Mouse (Mus musculus): ENCODE measurements at regions not wholly inside any gene's neighbourhood (a gene's known extent, or its start where the extent isn't known, plus 50 kb on each side); places are given as distances from the start of the nearest gene placed in this dataset.
"Not testable (repeated sequence)": the region's sequence is repeated elsewhere in the genome, so short reads cannot be mapped to it uniquely, and the experiment has no call there.

DNA sequence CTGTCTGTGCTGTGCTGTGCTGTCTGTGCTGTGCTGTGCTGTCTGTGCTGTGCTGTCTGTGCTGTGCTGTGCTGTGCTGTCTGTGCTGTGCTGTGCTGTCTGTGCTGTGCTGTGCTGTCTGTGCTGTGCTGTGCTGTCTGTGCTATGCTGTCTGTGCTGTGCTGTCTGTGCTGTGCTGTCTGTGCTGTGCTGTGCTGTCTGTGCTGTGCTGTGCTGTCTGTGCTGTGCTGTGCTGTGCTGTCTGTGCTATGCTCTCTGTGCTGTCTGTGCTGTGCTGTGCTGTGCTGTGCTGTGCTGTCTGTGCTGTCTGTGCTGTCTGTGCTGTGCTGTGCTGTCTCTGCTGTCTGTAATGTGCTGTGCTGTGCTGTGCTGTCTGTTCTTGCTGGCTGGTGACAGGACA, 198.5 kb downstream of the Tcp10c start:
- not testable (repeated sequence) for DNase-seq

DNA sequence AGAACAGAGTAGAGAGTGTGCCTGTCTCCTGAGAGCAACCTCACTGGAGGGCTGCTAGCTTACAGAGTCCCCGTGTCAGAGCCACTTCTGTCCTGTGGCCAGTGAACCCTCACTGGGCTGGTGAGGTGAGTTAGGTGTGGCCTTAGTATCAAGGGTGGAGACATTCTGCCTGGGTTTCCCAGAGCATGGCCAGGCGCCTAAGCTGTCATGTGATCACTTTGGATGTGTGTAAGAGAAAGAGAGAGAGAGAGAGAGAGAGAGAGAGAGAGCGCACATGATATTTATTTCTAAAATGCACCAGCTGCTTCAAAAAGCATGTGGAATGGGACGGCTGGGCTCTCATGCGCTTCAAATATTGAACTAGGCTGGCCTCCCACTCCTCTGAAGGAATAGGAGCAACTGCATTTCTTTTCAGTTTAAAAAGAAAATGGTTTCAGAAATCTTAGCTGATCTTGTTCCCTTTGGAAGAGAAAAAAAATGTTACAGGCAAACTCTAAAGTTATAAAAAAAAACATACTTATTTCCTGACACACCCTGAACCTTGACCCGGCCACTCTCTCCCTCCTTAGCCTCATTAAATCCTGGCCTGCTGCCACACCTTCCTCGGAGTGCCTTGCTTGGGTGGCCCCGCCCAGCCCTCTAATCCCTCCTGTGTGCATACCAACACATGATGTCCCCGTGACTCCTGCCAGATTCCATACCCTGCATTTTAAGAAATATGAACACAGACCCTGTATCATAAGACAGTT, 201.1 kb downstream of the Tcp10c start:
- peak; percentile 95 for DNase-seq

DNA sequence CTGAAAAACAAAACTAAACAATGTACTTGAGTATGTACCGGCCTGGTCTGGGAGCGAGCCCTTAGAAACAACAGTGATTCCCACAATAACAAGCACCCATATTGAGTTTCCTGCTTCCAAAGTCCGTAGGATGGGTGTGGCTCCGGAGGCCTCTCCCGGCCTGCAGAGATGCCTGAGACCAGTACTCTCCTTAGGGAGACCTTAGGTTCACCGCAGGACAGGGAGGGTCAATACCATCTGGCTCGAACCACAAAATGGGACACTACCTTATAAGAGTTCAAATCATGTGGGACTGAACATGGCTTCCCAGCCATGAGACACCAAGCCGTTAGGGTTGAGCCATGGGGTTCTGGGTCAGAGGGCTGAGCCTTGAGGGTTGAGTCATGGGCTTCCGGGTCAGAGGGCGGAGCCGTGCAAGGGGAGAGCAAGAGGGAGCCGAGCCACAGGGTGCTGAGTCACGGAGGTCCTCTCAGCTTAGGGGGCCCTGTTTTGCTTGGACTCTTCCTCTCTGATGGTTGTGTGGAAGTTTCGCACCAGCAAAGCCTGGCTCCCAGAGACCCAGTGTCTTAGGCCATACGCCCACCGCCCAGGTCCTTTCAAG, 201.8 kb downstream of the Tcp10c start:
- DNase-seq: not testable (repeated sequence)

DNA sequence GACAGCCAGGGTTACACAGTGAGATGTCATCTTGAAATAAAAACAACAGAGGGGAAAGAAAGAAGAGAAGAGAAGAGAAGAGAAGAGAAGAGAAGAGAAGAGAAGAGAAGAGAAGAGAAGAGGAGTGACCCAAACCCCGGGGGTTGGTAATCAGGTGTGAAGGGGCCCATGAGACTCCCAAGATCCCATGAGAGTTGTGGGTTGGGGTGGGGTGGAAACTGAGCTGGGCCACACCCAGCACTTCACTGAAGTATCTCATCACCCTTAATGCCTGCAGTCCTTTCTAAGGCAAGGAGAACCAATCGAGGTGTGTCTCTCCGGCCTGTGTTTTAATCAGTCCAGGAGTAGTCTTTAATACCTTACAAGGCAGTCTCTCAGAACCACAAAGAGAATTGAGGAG, 201.5 kb upstream of the Afdn start:
- DNase-seq: no peak

DNA sequence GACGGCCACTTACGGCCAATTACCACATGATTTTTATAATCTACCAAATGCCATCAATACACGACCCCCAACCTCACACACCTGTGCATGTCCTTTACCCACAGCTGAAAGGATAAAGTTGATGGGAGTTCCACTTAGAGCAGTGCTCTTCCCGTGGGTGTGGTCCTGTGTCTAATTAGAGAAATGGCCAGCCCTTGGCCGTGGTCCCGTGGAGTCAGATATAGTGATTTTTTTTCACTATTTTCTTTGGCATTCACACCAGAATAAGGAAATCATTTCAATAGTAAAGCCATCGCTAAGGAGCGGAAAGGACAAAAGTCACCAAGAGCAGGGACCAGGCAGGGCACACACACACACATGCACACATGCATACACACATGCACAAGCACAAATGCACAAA, 199.0 kb upstream of the Afdn start:
- no peak for DNase-seq

DNA sequence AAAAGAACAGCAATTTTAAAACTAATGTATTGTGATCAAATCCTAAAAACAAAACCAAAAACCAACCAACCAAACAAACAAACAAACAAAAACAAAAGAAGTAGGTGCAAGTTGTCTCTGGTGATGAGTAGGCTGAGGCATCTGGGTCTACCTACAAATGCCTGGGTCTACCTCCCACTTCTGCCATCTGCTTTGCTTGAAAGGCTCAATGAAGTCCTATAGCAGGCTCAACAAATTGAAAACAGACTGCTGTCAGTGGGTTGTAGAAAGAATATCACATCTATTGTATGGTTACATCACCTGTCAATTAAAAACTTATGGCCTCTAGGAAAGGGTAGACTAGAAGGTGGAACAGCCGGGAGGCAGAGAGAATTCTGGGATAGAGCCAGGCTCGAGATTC, 197.4 kb upstream of the Afdn start:
- no peak for DNase-seq

DNA sequence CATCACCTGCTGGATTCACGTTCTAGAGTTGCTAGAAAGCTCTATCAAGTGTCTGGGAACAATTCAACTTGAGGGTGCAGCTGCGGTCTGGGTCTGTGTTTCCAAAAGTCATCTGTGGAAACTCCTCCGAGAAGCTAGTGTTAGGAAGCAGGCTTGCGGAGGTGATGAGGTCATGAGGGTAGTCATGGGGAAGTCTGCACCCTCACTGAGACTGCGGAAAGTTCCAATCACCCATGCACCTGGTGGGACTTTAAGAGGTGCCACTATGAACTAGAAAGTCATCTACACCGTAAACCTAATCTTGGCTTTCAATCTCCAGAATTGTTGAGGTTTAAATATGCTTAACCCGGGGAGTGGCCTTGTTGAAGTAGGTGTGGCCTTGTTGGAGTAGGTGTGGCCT, 195.5 kb upstream of the Afdn start:
- no peak for DNase-seq

DNA sequence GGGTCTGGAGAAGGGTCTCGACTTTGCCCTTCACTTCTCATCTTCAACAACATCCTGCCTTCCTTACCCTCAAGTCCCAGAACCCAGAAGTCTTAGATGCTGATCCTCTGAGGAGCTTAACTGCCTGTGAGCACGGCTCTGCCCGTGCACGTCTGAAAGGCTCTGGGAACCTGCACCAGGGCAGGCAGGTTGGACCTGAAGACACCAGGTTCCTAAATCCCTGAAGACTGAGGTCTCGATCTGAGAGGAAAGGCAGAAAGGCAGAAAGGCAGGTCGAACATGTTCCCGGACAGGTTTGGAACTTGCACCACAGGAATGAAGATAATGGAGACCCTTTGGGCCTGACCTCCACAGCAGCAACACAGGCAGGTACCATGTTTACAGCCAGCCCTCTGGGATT, 193.7 kb upstream of the Afdn start:
- no peak for DNase-seq

DNA sequence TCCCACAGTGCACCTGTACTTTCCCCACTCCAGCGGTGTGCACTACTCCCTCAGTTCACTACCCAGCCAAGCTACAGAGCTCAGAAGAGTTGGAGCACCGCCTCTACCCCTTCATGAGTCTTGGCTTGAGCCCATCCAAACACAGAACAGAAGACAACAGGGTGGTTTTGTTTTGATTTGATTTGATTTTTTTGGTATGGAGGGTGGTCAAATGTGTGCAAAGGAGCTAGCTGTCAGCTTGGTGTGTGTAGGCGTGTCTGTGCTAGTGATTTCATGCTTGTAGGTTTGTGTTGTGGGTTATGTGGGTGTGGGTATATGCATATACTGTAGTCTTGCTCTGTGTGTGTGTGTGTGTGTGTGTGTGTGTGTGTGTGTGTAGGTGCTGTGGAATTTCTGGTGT, 193.2 kb upstream of the Afdn start:
- DNase-seq: no peak

DNA sequence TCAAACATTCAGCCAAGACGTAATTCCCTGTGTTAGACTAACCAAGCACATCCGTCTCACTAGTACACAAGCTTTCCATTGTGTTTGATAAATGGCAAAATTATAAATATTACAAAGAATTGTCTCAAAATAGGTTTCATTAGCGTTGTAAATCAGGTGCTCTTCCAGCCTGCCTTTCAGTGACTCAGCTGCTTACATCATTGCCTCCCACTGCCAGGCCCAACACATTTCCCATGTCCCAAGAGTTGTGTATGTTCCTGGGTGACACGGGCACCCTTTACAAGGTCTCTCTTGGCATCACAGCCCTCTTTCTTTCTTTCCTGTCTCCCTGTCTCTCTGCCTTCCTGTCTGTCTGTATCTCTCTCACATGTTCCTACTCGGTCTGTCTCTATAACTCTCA, 189.5 kb upstream of the Afdn start:
- DNase-seq: no peak

DNA sequence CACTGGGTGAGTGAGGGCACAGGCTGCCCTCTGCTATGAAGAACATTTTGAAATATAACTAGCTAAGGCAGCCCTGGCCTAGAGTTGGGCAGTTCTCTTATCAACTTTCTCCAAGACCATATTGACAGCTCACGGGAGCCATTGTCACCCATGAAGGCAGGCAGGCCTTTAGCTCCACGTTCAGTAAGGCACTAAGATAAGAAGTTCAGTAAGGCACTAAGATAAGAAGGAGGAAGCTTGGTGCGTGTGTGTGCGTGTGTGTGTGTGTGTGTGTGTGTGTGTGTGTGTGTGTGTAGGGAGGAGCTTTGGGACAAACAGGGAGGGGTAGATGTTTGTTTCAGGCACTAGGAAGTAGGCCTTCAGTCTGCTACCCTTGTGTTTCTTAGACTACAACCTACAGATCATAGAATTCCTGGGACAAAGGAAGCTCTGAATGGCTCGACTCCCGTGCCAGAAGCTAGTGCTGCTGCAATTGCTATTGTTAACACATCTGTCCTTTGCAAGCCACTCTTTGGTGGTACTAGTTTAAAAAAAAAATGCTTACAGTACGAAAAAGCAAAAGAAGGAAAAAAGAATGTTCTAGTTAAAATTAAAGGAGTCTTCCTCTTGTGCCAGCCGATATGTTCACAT, 188.0 kb upstream of the Afdn start:
- no peak for DNase-seq

DNA sequence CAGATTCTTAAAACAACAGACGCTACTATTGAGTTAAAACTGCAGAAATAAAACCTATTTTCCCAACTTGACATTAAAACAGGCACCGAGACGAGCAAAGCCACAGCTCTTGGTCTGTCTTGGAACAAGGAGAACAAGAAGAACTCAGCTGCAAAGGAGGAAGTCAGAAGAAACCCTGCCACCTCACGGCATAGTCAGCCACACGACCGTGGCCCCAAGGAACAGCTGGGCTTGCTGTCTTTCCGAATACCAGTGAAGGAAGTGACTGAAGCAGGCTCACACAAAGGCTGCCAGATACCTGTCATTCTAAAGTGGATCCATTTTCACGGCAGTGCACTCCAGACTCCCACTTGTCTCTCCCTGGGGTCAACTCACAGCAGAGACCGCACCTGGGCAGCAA, 187.3 kb upstream of the Afdn start:
- no peak for DNase-seq

DNA sequence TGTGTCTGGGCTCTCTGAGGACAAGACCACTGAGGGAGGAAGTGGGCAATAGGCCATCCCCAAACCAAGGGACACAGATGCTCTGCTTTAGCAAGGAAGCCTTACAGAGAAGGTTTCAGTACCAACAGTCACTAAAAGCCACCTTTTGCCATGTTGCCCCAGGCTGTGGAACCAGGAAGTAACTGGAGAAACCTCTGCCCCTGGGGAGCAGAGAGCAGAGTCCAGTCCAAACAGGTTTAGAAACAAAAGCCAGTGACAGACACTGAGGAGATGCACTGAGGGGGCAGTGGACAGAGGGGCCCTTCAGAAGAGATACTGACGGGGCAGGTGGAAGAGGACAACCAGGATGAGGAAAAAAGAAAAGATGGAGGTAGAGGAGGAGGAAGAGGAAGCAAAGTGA, 186.2 kb upstream of the Afdn start:
- no peak for DNase-seq

DNA sequence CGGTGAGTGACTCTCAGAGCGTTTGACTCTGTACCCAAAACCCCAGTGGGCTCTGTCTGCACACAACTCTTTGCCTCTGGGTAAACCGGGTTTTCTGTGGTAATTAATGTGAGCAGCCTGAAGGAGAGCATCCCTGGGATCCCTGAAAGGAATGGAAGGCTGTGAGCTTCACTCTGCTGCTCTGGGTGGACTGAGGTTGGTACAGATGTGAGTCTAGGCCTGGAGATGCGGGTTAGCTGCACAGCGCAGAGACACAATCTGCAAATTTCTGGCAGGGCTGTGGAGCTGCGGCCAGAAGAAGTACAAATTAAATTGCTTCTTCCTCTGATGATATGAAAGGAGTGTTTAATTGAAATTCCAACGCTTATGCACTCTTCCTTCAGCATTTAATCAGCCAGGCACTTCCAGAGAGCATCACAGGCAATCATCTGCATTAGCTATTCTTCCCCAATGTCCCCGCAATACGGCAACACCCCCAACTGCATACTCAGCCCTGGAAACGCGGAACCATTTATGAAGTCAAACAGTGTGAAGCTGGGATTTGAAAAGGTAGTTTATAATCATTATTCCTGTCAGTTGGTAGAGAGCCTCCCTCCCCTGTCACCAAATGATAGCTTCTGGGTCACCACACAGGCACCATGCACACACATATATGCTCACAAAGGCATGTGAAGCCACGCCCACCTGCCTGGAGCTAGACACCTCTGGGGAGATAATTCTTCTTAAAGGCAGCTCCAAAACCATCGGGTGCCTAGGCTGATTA, 185.5 kb upstream of the Afdn start:
- DNase-seq: no peak

DNA sequence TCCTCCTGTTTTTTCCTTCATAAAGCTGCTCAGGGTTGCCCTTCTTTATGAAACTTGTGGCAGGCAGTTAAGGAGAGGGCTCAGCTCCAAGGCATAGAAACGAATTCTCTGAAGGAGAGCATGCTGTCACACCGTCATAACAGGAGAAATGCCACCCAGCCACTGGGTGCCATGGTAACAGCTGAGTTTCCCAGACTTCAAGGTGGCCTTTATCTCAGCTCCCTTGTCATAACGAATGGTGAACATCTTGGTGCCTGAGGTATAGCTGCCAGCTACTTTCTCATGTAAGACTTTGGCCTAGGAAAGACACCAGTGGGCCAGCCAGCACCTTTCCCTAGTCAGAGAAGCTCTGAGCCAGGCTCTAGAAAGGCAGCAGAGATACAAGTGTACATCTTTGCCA, 182.5 kb upstream of the Afdn start:
- DNase-seq: no peak

DNA sequence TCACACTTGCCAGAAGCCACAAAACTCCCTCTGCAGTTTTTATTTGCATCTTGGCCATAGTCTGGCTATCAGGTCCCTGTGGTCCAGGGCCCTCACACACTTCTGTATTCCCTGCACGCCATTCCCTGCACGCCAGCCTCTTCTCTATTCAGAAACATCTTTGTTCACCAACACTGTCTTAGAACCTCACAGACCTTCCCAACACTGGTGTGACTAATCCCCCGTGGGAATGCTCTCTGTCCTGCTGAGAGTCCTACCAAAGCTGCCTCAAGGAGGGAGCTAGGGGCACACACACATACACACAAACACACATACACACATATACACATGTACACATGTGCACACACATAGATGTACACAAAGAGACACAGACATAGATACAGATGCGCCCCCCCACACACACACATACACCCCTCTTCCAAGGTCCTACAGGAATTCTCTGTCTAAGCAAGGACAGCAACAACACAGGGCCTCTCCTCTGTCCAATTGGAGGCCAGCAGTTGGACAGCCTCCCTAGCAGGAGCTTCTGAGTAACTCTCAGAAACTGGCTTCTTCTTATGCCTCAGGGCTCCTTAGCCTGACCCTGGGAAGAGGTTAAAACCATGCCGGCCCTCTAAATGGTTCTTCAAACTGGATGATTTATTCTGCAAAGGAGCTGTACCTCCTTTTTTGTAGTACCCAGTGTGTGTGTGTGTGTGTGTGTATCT, 179.0 kb upstream of the Afdn start:
- no peak for DNase-seq

DNA sequence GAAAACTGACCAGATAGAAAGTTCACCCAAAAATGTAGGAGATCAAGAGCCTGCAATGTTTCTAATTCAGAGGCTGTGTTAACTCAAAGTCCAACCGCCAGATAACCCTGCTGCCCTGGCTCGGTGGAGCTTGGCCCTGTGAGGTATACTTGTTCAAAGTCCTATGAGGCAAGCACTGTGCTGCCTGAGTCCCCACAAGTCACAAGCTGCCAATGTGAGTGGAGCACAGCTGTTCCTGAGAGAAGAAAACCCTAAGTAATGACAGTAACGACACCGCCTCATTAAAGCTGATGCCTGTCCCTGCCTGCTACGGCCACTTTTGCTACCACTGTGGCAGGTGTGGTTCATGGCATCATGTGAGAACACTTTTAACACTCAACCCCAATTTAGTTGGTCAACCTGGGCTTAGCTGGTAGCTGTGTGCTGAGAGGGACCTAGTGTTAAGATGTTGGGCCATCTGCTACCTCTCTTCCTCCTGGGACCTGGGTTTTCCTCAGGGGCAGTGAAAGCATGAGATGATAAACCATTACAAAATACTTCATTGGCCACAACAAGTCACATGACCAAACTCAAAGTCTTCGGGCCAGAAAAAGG, 178.2 kb upstream of the Afdn start:
- no peak for DNase-seq

DNA sequence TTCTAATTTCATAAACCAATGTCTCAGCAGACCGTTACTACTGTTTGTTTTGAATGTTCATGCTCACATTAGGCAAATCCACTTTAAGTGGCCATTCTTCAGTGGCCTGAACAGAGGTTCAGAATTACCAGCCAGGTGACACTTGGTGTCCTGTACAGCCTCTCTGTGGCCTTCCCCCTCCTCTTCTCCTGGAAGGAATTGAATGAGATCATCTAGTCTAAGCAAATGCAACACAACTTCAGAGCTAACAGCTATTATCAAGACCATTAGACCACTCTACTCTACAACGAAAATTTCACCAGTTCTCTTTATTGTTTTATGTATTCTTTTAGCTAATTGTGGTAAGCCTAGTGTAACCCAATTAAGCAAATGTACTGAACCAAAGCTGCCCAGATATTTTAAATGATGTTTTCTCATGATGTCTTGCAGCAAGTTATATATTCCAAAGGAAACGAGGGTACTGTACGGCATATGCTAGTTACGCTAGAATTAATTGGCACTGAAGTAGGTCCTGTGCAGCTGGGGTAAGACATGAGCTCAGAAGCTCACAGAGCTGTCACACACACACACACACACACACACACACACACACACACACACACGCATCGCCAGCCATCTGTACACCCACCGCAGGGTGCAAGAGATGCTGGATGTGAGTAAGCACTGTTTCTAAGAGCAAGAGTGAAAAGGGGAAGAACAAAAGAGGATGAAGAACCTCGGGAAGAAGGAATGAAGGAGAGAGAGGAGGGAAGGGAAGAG, 176.7 kb upstream of the Afdn start:
- no peak for DNase-seq

DNA sequence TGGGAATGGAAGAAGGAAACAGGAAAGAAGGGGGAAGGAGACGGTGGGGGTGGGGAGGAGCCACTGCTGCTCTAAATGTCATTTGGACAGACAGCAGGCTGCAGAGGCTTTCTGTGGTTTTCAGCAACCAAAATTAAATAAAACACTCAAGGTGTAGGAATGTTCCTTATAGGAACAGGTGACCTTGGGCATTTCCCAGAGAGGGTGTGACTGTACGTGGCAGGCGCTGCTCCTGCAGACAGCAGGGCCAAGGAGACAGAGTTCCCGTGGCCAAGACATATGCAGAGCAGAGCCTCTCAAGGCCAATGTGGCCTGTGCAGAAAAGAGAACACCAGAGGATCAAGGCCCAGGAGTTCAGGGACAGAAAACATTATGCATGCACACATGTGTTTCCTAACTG, 175.9 kb upstream of the Afdn start:
- DNase-seq: no peak

DNA sequence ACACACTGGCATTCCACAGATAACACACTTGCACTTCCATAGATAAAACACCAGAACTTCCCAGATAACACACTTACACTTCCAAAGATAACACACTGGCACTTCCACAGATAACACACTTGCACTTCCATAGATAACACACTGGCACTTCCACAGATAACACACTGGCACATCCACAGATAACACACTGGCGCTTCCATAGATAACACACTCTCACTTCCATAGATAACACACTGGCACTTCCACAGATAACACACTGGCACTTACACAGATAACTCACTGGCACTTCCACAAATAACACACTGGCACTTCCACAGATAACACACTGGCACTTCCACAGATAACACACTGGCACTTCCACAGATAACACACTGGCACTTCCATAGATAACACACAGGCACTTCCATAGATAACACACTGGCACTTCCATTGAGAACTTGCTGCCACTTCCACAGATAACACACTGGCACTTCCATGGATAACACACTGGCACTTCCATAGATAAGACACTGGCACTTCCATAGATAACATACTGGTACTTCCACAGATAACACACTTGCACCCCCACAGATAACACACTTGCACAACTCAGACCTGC, 170.0 kb upstream of the Afdn start:
- not testable (repeated sequence) for DNase-seq
